Comparison of ENCODE assay signal across 10 mouse cellular contexts in genomic region chr15:65592718-65593477, GRCm38 (mm10).
DNase-seq lines count a peak whose midpoint lies in the region; ATAC-seq and TF ChIP-seq lines count a peak whose summit lies in the region.
"Had no signal": no experiment of that assay in that cellular context is flagged by ENCODE, and none has a peak within 500 bp of the region (broad histone marks: within the 10 kb centered on the region; RNA-seq: fewer than 3 reads in every experiment).

No protein-coding gene starts in this region.

- H3K4me3 ChIP-seq in kidney, embryonic 16.5 days (ENCODE audit: low read length) = no peak overlapping the region
- no peak overlapping the region for H3K4me3 ChIP-seq in forebrain, postnatal 0 days (ENCODE audit: low read depth, low read length)
- H3K4me3 ChIP-seq: liver, embryonic 13.5 days had no signal

- H3K4me1 ChIP-seq in kidney, embryonic 16.5 days (ENCODE audit: insufficient read depth, low read length) = no peaks in the 10 kb centered on the region
- H3K4me1 ChIP-seq in forebrain, postnatal 0 days (ENCODE audit: insufficient read depth) = no peaks in the 10 kb centered on the region
- H3K4me1 ChIP-seq: liver, embryonic 13.5 days had no signal

- no peak for ATAC-seq in kidney, embryonic 16.5 days (ENCODE audit: low FRiP score, low TSS enrichment)
- ATAC-seq in forebrain, postnatal 0 days = peak; percentile 98
- ATAC-seq: Patski had no signal

- no peaks in the 10 kb centered on the region for H3K9me3 ChIP-seq in kidney, embryonic 16.5 days (ENCODE audit: low read length)
- H3K9me3 ChIP-seq in forebrain, postnatal 0 days (ENCODE audit: low read length) = no peaks in the 10 kb centered on the region
- H3K9me3 ChIP-seq: liver, embryonic 13.5 days had no signal

- no peak overlapping the region for H3K4me2 ChIP-seq in kidney, embryonic 16.5 days (replicated peaks; ENCODE audit: low read depth, low read length)
- no peak overlapping the region for H3K4me2 ChIP-seq in forebrain, postnatal 0 days (ENCODE audit: low read depth)
- H3K4me2 ChIP-seq: liver, embryonic 13.5 days had no signal

- H3K27ac ChIP-seq in kidney, embryonic 16.5 days (ENCODE audit: low read length) = no peak overlapping the region
- H3K27ac ChIP-seq in forebrain, postnatal 0 days (ENCODE audit: low read depth, low read length) = no peak overlapping the region
- H3K27ac ChIP-seq: liver, embryonic 13.5 days had no signal

- peak; percentile 67 for TF ChIP-seq CTCF in forebrain, postnatal 0 days (IDR thresholded peaks at IDR 0.05; ENCODE audit: low read depth)

- H3K36me3 ChIP-seq in kidney, embryonic 16.5 days (ENCODE audit: insufficient read depth, low read length) = no peaks in the 10 kb centered on the region
- H3K36me3 ChIP-seq in forebrain, postnatal 0 days (ENCODE audit: insufficient read depth) = no peaks in the 10 kb centered on the region
- H3K36me3 ChIP-seq: liver, embryonic 13.5 days had no signal

- H3K9ac ChIP-seq in kidney, embryonic 16.5 days (replicated peaks; ENCODE audit: low read length) = no peak overlapping the region
- no peak overlapping the region for H3K9ac ChIP-seq in forebrain, postnatal 0 days
- H3K9ac ChIP-seq: liver, embryonic 13.5 days had no signal

- WGBS in kidney, embryonic 16.5 days = 56% methylated on average over 2 of the region's 2 CpGs
- WGBS in forebrain, postnatal 0 days = 10% methylated on average over 2 of the region's 2 CpGs

- peak; percentile 4 for DNase-seq in kidney, adult 18-20 months
- DNase-seq in forebrain, postnatal 0 days = peak; percentile 78
- peak; percentile 61 to 74 for DNase-seq in layer of hippocampus, postnatal 36 days
- peak; percentile 55 to 75 for DNase-seq in right cerebral cortex, postnatal 36 days (ENCODE audit: low spot score in 2 of 2)
- no peak for DNase-seq in embryo, embryonic 9.5 days (ENCODE audit: extremely low spot score)
- no peak for DNase-seq in yolk sac, embryonic 10.5 days (ENCODE audit: low spot score)
- no peak for DNase-seq in B cell, adult 2 months
- DNase-seq: liver, embryonic 13.5 days had no signal

- no peaks in the 10 kb centered on the region for H3K27me3 ChIP-seq in kidney, embryonic 16.5 days (ENCODE audit: insufficient read depth, low read length)
- H3K27me3 ChIP-seq in forebrain, postnatal 0 days (ENCODE audit: insufficient read depth, low read length) = no peaks in the 10 kb centered on the region
- H3K27me3 ChIP-seq: liver, embryonic 13.5 days; Patski had no signal

Comparison
In these comparisons a context has a peak if more than half of its experiments do, and no peak if none do; other contexts are left out.
1. DNase-seq: peak in kidney, adult 18-20 months (single experiment), forebrain, postnatal 0 days (single experiment), layer of hippocampus, postnatal 36 days (2 of 2) and right cerebral cortex, postnatal 36 days (2 of 2); none in embryo, embryonic 9.5 days (single experiment), yolk sac, embryonic 10.5 days (single experiment) and B cell, adult 2 months (0 of 2).